Mouse (Mus musculus) T-helper 2 cell (primary cell): ENCODE measurements around the gene Mapk8ip3.

Source experiments
- in situ Hi-C: fragments of 300-600 bp; cut with MboI, MseI; formaldehyde crosslinking; loops from one replicate; pipeline ENCODE4 v1.15.1; 2025; ENCODE audit warnings: high pct_unique_total_duplicates

Mapk8ip3 gene

DNA sequence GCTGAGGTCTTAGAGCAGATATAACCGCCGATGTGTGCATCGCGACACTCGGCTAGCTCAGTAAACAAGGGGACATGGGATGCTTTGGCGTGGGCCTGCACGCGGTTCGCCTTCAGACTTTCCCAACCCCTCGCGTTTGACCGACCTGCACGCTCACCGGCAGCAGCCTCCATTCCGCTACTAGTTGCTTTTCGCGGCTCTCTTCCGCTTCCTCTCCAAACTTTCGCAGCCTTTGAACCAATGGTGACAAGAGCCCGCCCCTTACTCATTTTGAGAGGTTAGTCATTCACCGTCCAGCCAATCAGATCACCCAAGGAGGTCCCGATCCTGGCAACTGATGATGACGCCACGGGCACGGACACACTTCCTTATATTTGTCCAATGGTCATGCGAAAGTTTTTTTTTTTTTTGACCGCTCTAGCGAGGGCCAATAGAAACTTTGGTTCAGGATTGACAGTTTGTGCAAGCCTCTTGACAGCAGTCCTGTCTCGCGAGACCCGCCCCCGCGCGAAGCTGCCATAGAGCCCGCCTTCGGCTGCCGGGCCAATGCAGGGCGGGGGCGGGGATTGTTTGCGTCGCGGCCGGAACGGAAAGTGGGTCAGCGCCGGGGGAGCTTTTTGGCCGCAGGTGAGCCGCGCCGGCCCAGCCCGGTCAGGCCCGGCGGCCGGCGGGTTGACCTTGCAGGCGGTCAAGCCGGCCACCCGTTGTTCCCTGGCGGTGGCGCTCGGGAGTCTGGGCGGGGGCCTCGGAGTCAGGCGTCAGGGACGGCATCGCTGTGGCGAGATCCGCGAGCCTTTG, 50.4 kb downstream of the Mapk8ip3 start, which contains the start of the genes Nubp2 and Spsb3:
Gene Nubp2 (minus strand): TSS at position 216 of the 798 bp plus-strand sequence.
Gene Spsb3 (plus strand): TSS at position 510 of the 798 bp plus-strand sequence.
- in situ Hi-C loops: no loop called here

DNA sequence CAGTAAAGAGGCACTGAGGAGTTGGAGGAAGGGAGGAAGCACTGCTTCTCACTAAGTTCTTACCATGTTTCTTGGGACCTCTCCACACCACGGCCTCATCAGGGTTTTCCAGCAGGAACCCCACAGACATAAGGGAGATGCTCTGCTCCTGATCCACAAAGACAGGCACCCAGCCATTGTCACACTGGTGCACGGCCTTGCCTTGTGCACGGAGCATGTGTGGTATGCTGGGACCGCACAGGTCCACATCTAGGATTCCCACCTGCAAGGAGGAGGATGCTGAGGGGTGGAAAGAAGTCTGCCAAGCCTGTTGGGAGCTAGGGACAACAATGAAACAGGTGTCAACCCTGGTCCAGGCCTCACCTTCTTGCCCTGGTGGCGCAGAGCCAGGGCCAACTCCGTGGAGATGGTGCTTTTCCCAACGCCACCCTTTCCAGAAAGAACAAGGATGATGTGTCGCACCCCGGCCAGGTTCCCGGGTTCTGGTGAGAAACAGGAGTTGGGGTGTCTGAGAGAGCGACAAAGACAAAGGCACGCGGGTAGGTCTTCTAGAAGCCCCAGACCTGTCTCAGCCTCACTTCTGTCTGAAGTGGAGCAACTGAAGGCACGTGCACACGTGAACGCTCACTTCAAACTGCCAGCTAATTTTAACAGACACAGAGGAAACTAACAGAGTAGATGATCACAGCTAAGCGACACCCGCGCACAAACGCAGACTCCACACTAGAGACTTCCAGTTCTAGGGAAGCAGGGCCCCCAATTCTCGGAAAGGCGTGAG, 51.2 kb downstream of the Mapk8ip3 start:
- in situ Hi-C loops: no loop called here

DNA sequence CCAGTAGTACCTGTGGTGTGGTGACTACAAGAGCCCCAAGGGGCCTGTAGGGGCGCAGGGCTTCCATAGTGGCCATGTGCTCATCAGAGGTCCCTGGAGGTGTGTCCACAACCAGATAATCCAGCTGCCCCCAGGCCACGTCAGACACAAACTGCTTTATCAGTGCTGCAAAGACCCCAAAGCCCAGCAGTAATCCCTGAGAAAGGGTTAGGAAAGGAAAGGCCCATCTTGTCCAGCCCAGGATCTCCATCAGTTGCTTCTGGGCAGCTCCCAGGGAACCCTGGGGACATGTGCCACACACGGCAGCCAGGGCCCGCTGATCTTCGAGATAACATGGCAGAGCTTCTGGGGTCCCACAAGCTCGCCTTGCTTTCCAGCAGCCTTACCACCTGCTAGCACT, 52.4 kb downstream of the Mapk8ip3 start:
- in situ Hi-C loops: no loop called here

DNA sequence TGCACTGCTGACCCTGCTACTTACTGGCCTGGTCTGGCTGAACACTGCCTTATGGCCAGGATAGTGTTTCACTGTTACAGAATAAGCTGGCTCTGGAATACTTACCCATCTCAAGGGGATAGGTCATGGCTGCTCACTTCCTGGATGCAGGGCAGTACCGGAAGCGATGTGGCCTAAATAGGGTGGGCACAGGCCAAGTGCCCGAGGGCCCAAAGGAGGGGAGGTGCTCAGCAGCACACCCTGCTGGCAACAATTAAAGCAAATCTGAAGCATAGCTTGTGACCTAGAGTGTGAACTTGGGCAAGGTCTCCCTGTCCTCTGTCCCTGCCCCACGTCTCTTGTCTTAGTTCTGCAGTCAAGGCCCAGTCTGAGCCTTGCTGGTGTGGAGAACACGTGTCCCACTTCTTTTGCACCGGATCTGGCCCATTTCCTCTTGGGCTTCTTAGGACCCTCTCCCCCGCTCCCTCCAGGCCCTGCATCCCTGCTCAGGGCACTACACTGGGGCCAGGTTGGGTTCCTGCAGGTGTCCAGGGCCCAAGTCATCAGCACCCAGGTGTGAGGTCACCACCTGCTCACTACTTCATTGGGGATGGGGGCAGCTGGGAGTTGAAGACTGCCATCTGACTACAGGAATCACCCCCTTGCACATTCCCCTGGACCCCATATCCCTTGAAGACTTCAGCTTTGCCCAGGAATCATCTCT, 54.9 kb downstream of the Mapk8ip3 start:
- in situ Hi-C loops: no loop called here

DNA sequence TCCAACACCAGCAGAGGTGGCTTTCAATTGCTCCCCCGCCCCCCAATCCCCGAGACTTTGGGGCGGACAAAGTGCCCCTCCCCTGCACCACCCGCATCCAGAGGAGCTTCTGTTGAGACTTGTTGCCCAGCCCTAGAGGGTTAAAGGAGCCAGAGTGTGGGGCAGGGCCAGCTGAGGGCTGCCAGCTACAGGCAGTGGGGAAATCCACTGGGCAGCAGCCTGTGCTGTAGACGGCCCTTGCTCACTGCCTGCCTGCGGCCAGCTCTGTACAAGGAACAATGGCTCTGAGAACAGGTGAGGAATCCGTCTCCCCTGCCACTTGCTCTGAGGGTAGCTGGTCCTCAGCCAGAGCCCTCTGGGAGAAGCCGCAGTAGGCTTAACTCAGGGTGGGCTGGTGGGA, 58.2 kb downstream of the Mapk8ip3 start:
- in situ Hi-C loops: no loop called here

DNA sequence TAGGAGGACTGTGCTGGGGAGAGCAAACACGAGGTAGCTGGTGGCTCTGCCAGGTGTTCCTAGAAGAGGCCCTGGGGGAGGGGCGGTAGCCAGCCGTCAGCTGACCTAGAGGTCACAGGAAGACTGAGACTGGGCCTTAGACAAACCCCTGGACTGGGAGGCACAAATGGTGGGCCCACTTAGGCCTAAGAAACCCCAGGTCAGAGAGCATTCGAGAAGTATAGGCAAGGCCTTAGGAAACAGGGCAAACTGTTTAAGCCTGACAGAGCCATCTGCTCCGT, 58.7 kb downstream of the Mapk8ip3 start:
- in situ Hi-C loops: no loop called here

DNA sequence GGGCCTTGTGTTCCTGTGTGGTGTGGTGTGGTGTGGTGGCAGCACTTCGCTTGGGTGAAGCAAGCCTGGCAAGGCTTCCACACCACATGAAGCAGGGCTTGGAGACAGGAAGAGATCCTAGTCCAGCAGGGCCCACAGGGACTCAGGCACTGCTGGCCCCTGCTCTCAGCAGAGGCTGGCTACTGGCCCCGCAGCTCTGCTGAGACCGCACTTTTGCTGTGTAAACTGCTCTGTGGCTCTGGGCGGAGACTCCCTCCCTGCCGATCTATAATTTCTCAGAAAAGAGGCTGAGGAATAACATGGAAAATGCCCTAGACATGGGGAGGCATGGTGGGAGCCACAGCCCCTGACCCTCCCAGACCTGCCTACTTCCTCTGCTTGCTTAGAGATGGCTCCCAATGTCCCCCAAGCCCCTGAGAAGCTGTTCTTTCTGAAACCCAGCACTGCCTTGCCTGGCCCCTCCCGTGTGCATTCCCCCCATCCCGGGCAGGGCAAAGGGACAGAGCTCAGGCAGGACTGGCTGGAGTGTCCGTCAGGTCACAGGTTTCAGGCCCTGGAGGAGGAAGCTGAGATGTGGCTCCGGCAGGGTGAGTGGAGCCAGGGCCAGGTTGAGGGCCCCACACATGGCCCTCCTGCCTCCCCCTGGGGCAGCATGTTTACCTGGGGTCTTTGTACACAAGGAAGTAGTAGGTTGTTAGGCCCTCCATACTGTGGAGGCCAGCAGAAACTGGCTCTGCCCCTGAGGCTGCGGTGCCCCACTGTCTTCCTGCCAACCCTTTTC, 59.3 kb downstream of the Mapk8ip3 start:
- in situ Hi-C loops: no loop called here

DNA sequence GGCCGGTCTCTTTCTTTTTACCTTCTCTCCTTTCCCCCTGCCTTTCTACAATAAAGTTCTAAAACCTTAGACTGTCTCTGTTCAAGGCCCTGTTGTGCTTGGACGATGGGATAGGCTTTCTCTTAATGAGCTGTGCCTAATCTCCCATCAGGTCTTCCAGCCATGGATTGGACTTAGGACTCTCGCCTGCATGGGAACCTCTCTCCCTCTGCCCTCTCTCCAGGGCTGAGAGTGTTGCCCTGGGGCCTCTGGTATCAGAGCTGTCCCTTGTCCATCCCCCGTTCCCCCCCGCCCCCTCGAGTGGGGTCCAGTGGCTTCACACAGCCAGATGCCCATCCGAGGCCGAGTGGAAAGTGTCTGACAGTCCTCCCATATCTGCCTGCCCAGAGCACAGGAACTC, 61.8 kb downstream of the Mapk8ip3 start:
- in situ Hi-C loops: no loop called here

DNA sequence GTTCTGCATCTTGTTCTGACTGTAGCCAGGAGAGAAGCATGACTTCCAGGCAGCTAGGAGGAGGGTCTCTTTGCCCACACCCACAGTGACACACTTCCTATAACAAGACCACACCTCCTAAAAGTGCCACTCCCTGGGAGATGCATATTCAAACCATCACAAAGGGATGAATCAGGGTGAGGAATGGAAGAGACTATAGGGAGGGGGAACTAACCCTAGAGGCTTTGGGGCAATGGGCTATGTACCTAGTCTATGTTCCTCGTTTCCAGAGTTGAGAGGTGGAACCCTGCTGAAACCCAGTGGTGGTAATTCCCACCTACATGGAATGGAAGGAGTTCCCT, 62.4 kb downstream of the Mapk8ip3 start:
- in situ Hi-C loops: no loop called here

DNA sequence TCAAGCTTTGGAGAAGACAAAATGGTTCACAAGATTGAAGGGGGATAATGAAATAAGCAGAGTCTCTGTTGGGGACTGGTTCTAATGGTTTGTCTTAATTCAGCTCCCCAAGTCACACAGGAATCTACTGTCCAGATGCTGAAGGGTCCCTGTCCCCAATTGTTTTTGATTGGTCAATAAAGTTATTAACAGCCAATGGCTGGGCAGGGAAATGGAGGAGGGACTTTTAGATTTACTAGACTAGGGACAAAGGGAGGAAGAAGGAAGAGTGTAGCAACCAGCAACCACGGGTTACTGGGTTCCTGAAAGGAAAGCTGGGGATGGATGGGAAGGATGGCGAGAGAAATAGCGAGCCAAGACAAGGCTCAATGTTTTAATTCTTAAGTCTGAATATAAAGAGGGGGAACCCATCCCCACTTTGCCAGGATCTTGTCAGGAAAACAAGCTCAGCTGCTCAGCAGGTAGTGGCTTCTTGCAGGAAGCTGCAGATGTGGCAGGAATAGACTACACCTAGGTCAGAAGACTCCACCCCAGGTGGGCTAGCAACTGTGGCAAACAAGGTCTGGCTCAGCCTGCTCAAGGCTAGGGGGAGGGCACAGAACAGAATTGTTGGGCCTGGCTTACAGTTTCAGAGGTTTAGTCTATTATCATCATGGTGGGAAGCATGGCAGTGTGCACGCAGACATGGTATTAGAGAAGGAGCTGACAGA, 62.9 kb downstream of the Mapk8ip3 start:
- in situ Hi-C loops: no loop called here

DNA sequence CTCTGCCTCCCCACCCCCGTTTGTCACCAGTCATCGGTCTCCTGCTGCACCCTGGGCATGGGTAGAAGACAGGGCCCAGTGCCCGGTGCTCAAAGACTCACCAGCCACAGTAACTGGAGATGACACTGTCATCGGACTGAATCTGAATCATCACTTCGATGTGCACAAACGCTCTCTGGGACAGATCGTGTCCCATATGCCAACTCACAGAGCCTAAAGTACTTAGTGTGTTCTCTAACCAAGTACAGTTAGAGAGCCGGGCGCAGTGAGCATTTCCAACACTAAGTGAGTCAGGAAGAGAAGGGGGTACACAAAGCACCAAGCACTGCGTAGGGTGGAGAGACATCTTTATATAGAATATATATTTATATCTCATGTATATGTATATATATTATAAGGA, 68.9 kb downstream of the Mapk8ip3 start:
- in situ Hi-C loops: no loop called here

DNA sequence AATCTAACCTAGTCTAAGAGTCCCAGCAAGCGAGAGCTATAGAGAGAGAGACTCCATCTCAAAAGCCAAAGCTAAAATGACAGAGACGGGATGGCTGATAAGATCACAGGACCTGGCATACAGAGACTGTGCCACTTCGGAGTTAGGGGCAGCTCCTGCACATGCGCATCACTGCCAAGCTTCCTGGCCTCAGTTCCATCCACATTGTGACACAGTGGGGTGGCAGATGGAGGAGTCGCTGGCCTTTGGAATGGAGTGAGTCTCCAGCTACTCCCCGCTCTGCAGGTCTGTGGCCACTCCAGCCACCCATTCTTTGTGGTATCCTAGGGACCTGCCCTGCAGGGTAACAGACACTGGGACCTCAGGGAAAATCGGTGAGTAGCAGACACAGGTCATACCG, 71.0 kb downstream of the Mapk8ip3 start, which contains the start of gene Igfals:
Gene Igfals (plus strand): TSS at position 222 of the 400 bp plus-strand sequence.
- in situ Hi-C loops: no loop called here

DNA sequence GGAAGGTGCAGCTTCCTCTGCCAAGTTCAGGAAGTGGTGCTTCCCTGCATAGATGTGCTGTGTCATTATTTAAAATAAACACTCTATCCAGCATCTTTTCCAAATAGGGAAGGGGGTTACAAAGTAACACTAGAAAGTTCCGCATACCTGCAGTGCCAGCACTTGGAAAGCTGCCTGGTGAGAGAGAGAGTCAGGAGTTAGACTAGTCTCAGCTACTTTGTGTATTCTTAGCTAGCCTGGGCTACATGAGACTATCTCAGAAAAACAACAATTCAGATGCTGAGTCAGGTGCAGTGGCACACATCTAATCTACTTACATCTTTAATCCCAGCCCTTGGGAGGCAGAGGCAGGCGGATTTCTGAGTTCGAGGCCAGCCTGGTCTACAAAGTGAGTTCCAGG, 75.0 kb downstream of the Mapk8ip3 start:
- in situ Hi-C loops: no loop called here

DNA sequence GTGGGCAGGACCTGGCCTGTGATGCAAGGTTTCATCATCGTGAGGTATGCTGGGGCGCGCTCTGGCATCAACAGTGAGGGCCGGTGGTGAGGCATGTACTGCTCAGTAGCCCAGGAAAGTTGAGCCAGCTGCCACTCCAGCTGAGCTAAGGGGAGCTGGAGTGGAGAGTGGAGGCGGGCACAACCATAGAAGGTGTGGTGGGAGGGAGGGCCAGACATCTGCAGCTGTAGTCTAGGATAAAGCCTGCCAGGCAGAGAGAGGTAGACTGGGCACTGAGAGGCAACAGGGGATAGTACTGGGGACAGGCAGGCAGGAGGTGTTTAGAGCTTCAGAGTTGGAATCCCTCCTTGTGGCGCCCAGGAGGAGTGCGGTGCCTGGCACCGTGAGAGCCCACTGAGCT, 76.7 kb downstream of the Mapk8ip3 start:
- in situ Hi-C loops: no loop called here

DNA sequence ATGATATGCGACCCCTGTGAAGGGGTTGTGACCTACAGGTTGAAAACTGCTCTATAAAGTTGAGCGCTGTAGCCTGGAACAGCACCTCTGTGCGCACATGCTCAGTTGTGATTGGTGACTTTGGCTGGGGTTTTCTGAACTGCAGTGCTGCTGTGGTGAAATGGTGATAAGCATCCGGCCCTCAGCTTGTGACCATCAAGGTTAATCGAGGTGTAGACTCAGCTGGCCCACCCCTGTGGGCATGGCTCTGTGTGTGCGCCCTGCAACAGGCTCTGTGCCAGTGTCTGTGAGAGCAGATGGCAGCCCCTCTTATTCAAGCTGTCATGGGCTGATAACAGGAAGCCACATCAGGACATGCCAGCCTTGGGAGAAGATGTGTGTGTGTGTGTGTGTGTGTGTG, 77.8 kb downstream of the Mapk8ip3 start:
- in situ Hi-C loops: no loop called here

DNA sequence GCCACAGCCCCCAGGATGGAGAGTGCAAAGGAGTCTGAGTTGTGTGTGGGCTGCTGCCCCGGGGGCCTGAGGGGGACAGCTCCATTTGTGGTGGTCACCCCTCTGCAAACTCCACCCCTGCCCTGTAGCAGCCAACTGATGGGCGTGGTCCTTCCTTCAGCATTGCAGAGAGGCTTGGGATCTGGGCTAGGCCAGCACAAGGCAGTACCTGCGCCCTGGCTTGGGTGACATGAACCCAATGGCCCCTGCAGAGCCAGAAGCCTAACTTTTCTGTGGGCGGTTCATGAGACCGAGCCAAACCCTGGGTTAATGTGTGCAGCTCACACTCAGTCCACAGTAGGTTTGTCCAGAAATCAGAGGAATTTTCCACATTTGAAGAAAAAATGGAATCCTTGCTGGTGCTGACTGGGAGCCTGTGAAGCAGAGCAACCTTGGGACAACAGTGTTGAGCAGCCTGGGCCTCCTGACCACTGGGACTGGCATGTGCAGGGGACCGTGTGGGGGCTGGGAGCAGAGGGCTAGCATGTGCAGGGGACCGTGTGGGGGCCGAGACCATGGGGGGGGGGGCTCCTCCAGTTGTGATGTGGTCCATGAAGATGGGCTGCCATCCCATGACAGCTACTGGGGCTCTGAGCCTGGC, 78.8 kb downstream of the Mapk8ip3 start:
- in situ Hi-C loops: no loop called here

DNA sequence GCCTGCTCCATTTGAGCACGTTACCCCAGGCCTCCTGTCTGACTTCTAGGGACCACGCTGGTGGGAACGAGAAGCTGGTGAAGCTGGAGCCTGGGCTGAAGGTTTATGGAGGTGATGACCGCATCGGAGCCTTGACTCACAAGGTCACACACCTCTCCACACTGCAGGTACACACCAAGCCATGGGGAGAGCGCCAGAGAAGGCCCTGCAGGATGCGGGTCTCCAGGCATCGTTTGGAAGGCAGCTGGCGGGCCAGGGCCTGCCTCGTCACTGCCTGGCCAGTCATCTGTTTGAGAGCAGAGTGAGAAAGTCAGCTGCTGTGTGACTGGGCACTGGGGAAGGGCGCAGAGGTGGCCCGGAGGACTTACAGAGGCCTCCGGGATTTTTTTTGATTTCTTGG, 80.2 kb downstream of the Mapk8ip3 start:
- in situ Hi-C loops: no loop called here

DNA sequence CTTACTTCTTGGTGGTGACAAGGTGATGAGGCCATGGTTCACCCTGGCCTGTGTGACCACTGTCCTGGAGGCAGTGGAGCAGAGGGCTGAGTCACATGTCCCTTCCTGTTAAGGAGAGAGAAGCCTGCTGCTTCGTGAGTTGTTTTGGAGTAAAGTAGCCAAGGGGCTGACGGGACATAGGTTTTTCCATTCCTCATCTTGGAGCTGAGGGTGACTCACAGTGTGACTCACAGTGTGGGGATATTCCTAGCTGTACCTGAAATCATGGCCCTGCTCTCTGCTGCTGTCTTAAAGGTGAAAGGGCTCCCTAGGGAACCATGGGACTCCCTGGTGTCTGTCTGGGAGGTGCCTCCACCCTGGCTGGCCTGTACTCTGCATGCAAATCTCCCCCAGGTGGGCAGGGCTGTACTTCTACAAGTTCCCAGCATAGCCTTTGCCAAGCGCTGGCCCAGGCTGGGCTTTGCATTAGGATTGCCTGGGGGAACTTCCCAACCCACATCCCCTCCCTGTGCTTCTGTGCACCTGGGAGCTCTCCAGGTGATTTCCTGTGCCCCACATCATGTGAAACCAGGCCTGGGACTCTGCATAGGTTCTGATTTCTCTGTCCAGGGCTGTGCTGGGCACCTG, 80.8 kb downstream of the Mapk8ip3 start:
- in situ Hi-C loops: no loop called here

DNA sequence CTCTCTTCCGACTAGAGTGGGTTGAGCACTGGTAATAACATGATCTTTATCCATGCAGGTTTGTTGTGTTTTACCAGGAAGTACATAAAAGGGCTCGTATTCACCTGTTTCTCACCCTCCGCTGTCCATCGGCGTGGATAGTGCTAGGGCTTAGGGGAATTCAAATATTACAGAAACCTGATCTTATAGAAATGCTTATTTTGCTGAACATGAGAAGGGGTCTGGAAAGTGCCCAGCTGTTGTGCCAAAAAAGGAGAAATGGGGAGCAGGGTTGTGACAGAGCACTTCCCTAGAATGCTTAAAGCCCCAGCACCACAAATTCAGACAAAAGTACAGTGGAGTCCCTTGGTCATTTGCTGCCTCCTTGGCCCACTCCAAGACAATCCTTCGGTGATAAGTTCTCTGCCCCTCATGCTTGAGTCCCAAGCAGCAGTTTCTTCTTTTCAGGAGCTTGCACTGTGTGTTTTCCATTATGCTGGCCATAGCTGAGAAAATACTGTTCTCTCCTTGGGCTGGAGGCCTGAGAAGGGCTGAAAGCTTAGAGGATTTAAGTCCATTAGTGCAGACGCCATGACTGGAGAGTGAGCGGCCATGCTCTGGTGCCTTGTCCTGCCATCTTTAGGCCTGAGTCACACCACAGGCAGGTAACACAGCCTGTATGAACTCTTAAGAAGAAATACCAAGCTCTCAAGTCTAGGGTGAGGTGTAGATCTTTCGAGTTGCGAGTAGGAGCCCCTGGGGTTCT, 85.2 kb downstream of the Mapk8ip3 start:
- in situ Hi-C loops: no loop called here

DNA sequence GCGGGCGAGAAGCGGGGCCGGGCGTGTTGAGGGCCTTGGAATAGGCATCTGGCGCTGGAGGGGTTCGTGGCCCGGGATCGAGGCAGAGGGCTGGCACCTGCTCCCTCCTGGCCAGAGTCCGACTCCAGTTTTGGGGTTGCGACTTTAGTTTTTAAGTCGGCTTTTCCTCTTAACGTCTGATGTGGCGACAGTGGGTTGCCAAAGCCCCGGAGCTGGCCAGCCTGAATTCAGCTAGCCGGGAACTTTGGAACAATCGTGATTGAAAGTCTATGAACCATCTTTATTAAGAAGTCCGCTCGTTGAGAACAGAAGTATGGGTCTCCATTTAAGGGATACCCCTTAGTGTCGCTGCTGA, 86.0 kb downstream of the Mapk8ip3 start:
- in situ Hi-C loops: no loop called here
